Mouse (Mus musculus): ENCODE measurements at regions not wholly inside any gene's neighbourhood (a gene's known extent, or its start where the extent isn't known, plus 50 kb on each side); places are given as distances from the start of the nearest gene placed in this dataset.
"Not testable (repeated sequence)": the region's sequence is repeated elsewhere in the genome, so short reads cannot be mapped to it uniquely, and the experiment has no call there.

DNA sequence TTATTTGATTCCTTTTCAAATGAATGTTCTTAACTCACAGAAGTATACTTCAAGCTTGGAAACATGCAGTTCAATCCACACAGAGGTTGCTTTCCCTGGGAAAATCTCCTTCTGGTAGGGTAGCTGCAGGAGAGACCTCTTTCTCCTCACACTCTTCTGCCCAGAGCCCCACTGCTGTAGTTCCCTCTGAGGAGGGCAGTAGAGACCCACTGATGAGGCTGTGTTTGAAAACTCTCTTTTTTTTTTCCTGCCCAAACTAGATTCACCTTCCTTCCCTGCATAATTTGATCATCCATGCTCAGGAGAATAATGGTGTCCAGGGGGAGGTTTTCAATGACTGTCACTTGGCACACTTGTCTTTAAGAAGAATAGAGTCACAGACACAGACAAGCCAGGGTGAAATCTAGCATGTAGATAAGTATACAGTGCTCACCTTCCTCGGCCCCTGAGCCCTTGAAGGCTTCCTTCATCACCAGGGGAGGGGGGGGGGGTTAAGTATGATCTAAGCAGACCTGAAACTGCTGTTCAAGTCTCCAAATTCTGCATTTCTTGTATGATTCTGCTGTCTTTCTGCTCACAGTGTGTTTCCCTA lies 457.3 kb upstream of the Nrsn1 start:
- DNase-seq (ENCODE audit: low read depth, low spot score) = no peak

DNA sequence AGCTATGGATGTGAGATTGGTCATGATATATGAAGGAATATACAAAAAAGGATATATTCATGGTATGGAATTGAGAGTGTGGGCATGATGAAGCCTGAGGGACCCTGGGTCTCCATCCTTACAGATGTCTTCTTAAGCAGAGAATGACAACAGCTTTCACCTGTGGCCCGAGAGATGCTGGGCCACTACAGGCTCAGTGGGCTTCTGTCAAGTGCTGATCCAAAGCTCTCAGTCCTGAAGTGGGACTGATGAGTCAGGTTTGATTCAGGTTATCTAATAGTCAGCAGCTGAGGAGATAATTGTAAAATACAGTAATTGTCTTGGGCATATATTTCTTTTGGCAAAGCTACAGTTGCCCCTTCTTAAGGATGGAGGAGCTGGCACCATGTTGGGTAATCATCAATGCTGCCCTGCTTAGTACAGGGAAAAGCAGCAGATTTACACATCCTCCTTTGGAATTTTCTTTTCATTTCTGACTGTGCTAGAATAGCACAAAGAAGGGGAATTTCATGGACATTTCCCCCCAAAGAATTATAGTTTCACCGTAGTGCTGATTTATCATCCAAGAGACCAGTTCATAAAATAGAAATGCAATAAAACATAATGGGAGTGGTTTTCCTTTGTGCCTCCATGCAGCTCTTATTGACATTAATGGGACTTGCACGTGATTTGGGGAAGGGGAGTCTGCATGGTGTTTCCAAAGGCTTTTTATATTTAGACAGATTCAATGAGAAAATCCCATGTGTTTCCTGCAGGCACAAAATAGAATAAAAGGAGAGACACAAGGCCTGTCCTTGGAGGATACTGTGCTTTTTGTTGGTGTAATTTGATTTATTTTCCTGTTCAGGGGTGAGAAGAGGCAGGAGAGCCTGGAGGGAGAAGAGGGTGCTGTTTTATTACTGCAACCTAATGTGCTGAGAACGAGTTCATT lies 452.6 kb upstream of the Nrsn1 start:
- DNase-seq (ENCODE audit: low read depth, low spot score) = no peak

DNA sequence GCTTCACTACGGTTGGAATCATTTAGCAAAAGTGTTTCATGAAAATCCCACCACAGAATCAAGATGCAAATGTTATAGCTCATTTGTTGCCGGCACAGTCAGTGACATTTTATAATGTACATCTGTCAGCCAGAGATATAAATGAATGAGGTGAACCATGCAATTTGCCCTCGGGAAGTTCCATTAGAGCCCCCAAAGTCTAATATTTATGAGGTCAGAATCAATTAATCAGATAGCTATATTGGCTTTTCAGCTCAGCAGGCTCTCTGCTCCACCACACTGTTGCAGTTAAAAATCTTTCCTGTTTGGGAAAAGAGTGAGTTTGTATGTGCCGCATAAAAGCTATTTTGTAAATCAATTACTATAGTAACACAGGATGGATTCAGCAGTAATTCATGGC lies 430.7 kb upstream of the Nrsn1 start:
- DNase-seq (ENCODE audit: low read depth, low spot score) = no peak

DNA sequence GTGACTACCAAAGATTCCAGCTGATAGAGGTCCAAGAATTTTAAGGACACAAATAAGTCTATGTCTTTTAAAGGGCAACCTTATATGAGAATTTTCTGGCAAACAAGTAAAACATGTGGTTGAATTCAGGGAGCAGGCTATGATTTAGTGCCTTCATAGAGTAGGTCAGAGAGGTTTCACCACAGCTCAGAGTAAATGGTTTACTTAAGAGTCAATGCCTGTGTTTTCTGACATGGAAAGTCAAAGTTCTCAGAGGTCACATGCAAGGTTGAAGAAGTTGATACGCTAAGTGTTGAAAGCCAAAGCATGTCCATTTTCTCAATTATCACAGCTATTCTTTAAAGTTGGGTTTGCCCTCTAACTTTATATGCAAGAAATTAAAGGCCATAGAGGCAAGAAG lies 425.7 kb upstream of the Nrsn1 start:
- DNase-seq (ENCODE audit: low read depth, low spot score) = no peak

DNA sequence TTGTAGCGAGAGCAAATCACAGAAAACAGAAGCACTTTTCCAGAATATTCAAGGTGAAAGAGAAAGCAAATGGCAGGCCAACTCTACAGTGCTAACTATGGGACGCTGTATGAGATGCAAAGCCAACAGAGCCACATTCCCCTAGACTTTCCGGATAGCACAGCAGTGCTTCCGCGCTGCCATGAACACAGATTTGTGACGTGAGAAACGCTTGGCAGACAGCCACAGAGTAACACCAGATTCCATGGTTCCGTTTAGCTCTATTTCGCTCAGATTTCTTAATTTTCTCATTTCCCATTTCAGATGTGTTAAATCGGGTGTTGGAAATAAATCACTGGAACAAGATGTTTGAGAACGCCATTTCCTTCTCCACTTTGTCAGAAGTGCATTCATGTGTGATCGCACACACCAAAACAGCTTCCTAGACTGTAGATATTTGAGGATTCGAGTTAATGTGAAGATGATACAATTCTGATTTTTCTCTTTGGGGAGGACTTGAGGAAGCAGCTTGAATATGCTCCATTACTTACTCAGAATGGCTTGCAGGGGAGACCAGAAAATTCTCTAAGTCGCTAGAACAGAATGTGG lies 424.8 kb upstream of the Nrsn1 start:
- DNase-seq (ENCODE audit: low read depth, low spot score) = no peak

DNA sequence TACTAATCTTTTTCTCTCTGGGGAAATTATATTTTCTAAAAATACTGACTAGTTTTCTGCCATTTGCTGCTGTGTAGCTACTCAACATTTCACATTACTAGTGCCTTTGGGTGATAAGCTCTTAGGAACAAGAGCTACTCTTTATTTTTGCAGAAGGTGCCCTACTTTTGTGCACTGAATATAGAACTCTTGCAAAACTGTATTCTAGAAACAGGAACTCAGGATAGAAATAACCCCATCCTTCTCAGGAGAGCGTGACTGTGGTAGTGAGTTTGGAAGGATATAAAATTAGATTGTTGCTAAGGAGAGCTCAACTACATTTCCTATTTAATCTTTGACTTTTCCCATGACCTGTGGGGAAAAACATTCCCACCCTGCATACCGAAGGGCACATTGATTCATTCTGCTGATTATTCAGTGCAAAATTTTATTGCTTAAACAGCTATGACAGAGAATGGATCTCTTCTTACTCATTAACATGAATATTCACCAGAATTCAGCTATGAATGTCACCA lies 408.0 kb upstream of the Nrsn1 start:
- DNase-seq (ENCODE audit: low read depth, low spot score) = no peak

DNA sequence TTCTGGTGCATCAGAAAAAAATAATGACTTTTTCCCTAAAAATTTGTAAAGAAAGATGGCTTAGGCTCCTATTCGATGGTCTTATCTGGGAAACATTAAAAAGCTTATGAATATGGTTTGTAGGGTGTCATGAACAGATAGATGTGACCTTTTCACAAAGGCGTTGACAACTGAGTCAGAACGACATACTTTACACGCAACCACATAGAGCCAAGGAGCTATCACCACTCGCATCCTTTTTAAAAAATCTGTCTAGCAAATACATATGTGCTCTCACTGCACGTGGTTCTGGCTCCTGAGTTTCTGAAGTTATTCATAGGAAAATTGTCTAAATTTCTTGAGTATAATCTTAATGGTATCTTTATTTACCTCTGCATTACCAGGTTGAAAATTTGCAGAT lies 404.9 kb upstream of the Nrsn1 start:
- DNase-seq (ENCODE audit: low read depth, low spot score) = no peak

DNA sequence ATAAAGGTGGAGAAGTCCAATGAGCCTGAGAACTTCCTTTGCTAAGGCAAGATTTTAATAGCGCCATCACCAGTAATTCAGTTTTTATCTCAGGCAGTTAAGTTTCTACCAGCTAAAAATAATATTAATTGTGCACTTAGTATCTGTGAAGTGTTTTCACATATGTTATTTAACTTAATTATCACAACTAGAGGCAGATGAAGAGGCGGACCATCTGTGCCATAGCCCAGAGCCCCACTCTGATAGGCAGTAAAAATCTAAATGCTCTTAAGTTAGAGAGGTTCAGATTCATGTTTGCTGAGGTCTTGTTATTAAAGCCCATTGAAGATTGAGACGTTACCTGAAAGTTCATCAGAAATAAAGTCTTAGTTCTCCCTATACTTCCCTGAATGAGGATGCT lies 395.7 kb upstream of the Nrsn1 start:
- no peak for DNase-seq (ENCODE audit: low read depth, low spot score)

DNA sequence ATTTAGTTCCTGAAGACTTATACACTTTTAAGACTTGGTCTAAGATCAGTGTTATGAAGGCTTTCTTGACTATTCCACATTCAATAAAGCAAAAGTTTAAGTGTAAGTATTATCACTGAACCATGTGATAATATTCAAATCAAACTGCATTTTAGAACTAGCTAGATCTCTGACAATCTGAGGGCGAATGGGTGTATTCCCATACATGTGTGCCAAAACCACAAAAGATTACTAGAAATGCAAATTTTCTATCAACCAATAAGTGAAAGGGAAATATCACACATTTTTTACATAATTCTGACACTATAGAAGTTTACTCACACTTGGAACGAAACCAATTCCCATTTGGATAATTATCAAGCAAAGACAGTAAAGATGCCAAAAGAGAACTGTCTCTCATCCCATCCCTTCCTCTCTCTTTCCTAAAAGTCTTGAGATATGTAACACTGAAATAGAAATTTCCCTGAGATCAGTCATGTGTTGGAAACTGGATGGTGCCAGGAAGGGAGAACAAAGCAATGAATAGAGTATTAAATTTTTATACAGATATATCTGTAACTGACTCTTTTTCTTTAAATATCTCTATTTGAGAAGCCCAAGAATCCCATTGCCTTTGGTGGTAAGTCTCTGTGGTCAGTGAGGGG lies 394.8 kb upstream of the Nrsn1 start:
- DNase-seq (ENCODE audit: low read depth, low spot score) = no peak

DNA sequence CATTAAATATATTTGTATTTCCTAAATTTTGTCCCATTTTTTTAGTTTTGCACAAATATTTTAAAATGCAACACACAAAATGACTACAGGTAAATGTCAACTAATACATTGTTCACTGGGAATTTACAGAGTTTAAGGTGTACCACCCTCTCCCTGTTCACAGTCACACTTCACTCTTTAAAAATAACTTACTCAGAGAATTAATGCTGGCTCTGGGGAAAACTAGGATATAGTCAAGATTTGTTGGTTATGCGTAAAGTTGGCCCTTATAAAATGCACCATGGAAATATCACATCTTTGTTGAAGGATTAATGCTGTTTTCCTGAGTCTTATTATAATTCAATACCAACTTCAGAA lies 378.1 kb upstream of the Nrsn1 start:
- no peak for DNase-seq (ENCODE audit: low read depth, low spot score)

GRCm38 (mm10) chr13:25647711-25648429 lies 377.6 kb upstream of the Nrsn1 start:
- DNase-seq (ENCODE audit: low read depth, low spot score) = no peak

- DNase-seq (ENCODE audit: low read depth, low spot score) = no peak
Observed at GRCm38 (mm10) chr13:25639522-25640291, 369.4 kb upstream of the Nrsn1 start.

GRCm38 (mm10) chr13:25629466-25629865 lies 359.2 kb upstream of the Nrsn1 start:
- DNase-seq (ENCODE audit: low read depth, low spot score) = no peak

DNA sequence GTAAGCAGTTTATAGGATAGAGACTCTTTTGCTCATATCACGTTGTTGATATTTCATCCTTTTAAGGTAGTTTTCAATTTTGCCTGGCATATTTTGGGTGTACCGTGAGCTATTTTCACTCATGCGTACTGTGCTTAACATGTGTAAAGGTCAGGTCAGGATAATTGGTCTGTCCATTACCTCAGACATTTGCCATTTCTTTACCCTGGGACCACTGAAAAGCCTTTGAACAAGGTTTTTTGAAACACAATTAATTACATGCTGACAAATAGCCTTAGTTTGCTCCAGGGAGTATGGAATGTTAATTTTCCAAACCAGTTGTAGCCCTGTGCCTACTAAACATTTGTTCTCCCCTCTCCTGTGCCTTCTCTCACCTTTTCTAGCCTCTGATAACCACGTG lies 347.3 kb upstream of the Nrsn1 start:
- no peak for DNase-seq (ENCODE audit: low read depth, low spot score)

DNA sequence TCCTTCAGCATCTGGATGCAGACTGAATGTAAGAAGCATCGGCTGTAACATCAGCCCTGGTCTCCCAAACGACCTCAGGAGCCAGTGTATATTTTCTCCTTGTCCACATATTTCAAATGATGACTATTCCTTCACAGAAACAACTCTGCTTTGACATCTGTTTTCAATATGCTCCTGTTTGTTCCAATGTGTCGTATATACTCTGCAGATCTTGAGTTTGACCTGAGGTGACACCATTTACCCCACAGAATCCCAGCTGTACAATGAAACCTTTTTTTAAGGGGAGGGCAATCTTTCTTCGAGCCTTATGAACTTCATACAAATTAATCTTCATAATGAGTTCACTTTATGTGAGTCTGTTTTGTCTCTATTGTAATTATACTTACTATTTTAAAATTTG lies 341.7 kb upstream of the Nrsn1 start:
- DNase-seq (ENCODE audit: low read depth, low spot score) = no peak

DNA sequence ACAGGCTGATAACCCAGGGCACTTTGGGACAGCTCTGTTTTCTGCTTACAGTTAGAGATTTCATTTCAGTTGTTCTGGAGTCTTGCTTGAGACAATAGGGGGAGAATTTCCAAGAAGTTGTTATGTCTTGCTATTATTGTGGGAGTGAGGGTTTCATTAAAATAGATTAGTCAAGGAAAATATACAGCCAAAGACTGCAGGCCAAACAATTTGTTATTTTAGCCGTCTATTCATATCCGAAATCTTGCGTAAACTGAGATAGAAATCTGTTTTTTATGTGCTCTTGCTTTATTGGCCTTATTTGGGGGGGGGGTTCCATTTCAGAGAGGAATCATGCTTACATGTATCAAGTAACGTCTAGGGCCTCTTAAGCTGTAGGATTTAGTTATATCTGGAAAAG lies 339.3 kb upstream of the Nrsn1 start:
- DNase-seq (ENCODE audit: low read depth, low spot score) = no peak

- DNase-seq (ENCODE audit: low read depth, low spot score) = no peak
Observed at GRCm38 (mm10) chr13:25609241-25609640, 338.9 kb upstream of the Nrsn1 start.

- not testable (repeated sequence) for DNase-seq (ENCODE audit: low read depth, low spot score)
Observed at GRCm38 (mm10) chr13:25601351-25601750, 331.0 kb upstream of the Nrsn1 start.

DNA sequence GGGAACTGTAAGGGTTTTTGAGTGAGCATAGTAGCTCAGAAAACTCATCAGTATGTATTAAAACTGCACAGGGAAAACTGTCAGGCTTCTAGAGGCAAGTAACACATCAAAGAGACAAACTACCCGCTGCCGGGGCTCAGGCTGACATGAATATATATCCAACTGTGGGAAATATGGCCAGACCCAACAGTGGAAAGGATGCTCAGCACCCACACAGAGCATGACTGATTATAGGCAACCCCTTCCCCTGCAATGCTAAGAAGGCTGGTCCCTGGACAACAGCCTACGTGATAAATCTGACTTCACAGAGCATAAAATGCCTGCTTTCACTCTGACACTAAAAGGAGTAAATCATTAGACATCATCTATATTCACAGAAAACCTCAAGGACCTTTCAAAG lies 324.3 kb upstream of the Nrsn1 start:
- no peak for DNase-seq (ENCODE audit: low read depth, low spot score)

- DNase-seq (ENCODE audit: low read depth, low spot score) = no peak
Observed at GRCm38 (mm10) chr13:25570641-25571040, 300.3 kb upstream of the Nrsn1 start.

DNA sequence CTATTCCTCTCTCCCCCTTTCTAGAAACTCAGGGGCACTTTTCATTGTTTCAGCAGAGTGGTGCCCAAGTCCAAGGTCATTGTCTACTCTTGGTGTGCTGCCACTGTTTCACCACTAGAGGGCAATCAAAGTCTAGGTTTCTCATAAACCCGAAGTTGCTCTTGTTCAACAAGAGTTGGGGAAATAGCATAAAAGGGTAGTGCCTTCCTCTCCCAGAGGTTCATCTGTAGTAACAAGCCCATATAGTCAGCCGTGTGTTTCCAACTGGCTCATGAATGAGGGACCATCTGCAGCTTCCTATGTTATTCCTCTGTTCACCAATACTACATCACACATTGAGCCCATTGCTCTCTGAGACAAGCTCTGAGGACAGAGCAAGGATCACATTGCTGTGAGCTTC lies 292.4 kb upstream of the Nrsn1 start:
- peak; percentile 8 for DNase-seq (ENCODE audit: low read depth, low spot score)

Measured in CD4-positive, CD25-positive, alpha-beta regulatory T cell, adult 2 months (primary cell).